Mouse (Mus musculus) brain, embryonic 14.5 days (tissue): ENCODE measurements around the gene Mapk1ip1.

Experiments used
- CTCF ChIP-seq: fragments of 200-500 bp; IDR thresholded peaks from 2 replicates; pipeline ENCODE4 v1.5.1; 2012; ENCODE audit warnings: inconsistent platforms, mild to moderate bottlenecking, moderate library complexity, borderline replicate concordance; ENCODE audit not compliant: insufficient read depth, insufficient read length; ENCODE audit errors: extremely low read depth
- POLR2A ChIP-seq: fragments of 200-500 bp; IDR thresholded peaks from 2 replicates; pipeline ENCODE4 v1.6.1; 2012; ENCODE audit warnings: mild to moderate bottlenecking, inconsistent platforms, borderline replicate concordance; ENCODE audit not compliant: poor library complexity, insufficient read depth, insufficient read length, severe bottlenecking; ENCODE audit errors: extremely low read depth

GRCm38 (mm10) chr7:138863950-138864572 is 18.0 kb upstream of the Mapk1ip1 start:
- TF ChIP-seq CTCF = no peak
- TF ChIP-seq POLR2A = no peak
